Comparison of ENCODE assay signal across 18 mouse cellular contexts in the genomic region with DNA sequence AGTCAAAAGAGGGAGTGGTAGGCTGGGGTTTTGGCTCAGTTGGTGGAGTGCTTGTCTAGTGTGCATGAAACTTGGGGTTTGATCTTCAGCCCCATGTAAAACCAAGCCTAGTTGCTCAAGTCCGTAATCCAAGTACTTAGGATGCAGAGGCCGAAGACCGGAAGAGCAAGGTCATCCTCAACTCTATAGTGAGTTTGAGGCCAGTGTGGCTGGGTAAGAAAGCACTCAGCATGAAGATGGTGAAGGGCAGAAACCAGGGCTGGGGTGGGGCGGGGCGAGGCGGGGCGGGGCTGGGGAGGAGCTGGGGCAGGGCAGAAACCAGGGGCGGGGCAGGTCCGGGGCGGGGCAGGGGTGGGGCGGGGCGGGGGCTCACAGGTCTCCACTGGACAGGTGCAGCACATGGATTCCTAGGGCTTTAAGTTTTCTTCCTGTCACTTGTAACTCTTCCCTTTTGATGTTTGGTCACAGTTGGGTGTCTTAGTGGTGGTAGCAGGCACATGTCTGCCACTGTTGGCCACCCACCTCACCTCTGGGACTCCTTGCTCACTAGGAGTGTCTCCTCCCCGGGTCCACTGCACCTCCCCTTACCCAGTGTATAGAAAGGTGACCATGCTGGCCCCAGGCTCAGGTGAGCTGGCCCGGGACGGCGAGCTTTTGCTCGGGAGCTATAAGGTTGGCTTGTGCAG. TPM values are rescaled to one million over a fixed set of nuclear protein-coding genes. Genes with fewer than 3 reads are reported as not detected.
DNase-seq lines count a peak whose midpoint lies in the region; ATAC-seq and TF ChIP-seq lines count a peak whose summit lies in the region.
"Had no signal": no experiment of that assay in that cellular context is flagged by ENCODE, and none has a peak within 500 bp of the region (broad histone marks: within the 10 kb centered on the region; RNA-seq: fewer than 3 reads in every experiment).

No protein-coding gene starts in this region.

- peak overlapping the region in 1 of 3 experiments; percentile 32 for H3K4me3 ChIP-seq in CH12.LX (replicated peaks in 1 of 3; ENCODE audit: low read depth in 2 of 3, low read length in 2 of 3, poor library complexity in 1 of 3)
- H3K4me3 ChIP-seq in intestine, embryonic 15.5 days (replicated peaks) = no peak overlapping the region
- H3K4me3 ChIP-seq in liver, embryonic 16.5 days (ENCODE audit: low read depth, low read length) = no peak overlapping the region
- H3K4me3 ChIP-seq: forebrain, embryonic 15.5 days; limb, embryonic 13.5 days had no signal

- peak; percentile 61 for TF ChIP-seq POLR2A in CH12.LX (IDR thresholded peaks at IDR 0.05; ENCODE audit: low read depth, low read length)

- H3K9ac ChIP-seq in CH12.LX (ENCODE audit: insufficient read depth, low read depth) = peak overlapping the region; percentile 26
- H3K9ac ChIP-seq in intestine, embryonic 15.5 days = no peak overlapping the region
- no peak overlapping the region for H3K9ac ChIP-seq in liver, embryonic 16.5 days (ENCODE audit: low read depth, low read length)
- H3K9ac ChIP-seq: forebrain, embryonic 15.5 days; limb, embryonic 13.5 days had no signal

- DNase-seq in A20 (ENCODE audit: low read depth, low spot score) (peak; percentile 83), CH12.LX (ENCODE audit: extremely low read depth) (peak; percentile 63)
- DNase-seq in right cerebral cortex, adult 18-20 months = no peak
- DNase-seq in embryo, embryonic 10.5 days (ENCODE audit: low spot score) = no peak
- DNase-seq in cerebellum, postnatal 10 days = no peak
- DNase-seq: adrenal gland, postnatal 36 days; cerebellum, adult 11 months; right cerebral cortex, postnatal 25 days; thymus, postnatal 36 days had no signal

- dilution Hi-C loops in CH12.LX (cut with MboI; ENCODE audit: extremely low pct_ligation_motif_present, extremely low pct_unique_long_range_greater_than_20kb, low sequenced_read_pairs) = no loop called here

- H3K27ac ChIP-seq in CH12.LX (ENCODE audit: insufficient read depth, low read depth) = peak overlapping the region; percentile 98
- H3K27ac ChIP-seq in intestine, embryonic 15.5 days = 0 out of 2 replicates have a peak overlapping the region, but pooled peaks have one; percentile 23
- peak overlapping the region; percentile 47 for H3K27ac ChIP-seq in liver, embryonic 16.5 days (ENCODE audit: low read length)
- H3K27ac ChIP-seq: forebrain, embryonic 15.5 days; limb, embryonic 13.5 days had no signal

- H3K9me3 ChIP-seq in CH12.LX (replicated peaks; ENCODE audit: low read length) = peaks cover 19% of the 10 kb centered on the region
- H3K9me3 ChIP-seq in intestine, embryonic 15.5 days = no peaks in the 10 kb centered on the region
- no peaks in the 10 kb centered on the region for H3K9me3 ChIP-seq in liver, embryonic 16.5 days (replicated peaks; ENCODE audit: control insufficient read depth, low read length)
- H3K9me3 ChIP-seq: forebrain, embryonic 15.5 days had no signal

- peaks cover 3 to 40% of the 10 kb centered on the region in 2 experiments for H3K36me3 ChIP-seq in CH12.LX (replicated peaks in 1 of 2; ENCODE audit: control insufficient read depth in 1 of 2, insufficient read depth in 1 of 2, low read length in 1 of 2)
- no peaks in the 10 kb centered on the region for H3K36me3 ChIP-seq in intestine, embryonic 15.5 days
- no peaks in the 10 kb centered on the region for H3K36me3 ChIP-seq in liver, embryonic 16.5 days (ENCODE audit: control insufficient read depth, insufficient read depth)
- H3K36me3 ChIP-seq: forebrain, embryonic 15.5 days; limb, embryonic 13.5 days had no signal

- H3K79me2 ChIP-seq in CH12.LX (replicated peaks; ENCODE audit: control insufficient read depth, extremely low read depth, insufficient read depth, poor library complexity, severe bottlenecking) = peaks cover 12% of the 10 kb centered on the region

- in situ Hi-C loops in CH12.LX (cut with MboI; ENCODE audit: low pct_ligation_motif_present, low pct_unique_long_range_greater_than_20kb, low sequenced_read_pairs) = no loop called here

- WGBS in intestine, embryonic 15.5 days = 35% methylated on average over 17 of the region's 17 CpGs
- WGBS in liver, embryonic 16.5 days (ENCODE audit: insufficient replicate concordance) = 35% methylated on average over 14 of the region's 17 CpGs

- H3K4me1 ChIP-seq in CH12.LX (ENCODE audit: control insufficient read depth in 1 of 2, insufficient read depth in 2 of 2) = peaks cover 42 to 81% of the 10 kb centered on the region in 2 experiments
- peaks cover 17% of the 10 kb centered on the region for H3K4me1 ChIP-seq in intestine, embryonic 15.5 days (replicated peaks)
- peaks cover 26% of the 10 kb centered on the region for H3K4me1 ChIP-seq in liver, embryonic 16.5 days (ENCODE audit: control insufficient read depth, low read depth, low read length)

- TF ChIP-seq RAD21 in CH12.LX (IDR thresholded peaks at IDR 0.05; ENCODE audit: low read depth, low read length) = no peak

- no peak for TF ChIP-seq EP300 in CH12.LX (IDR thresholded peaks at IDR 0.05; ENCODE audit: low read length)

- H3K27me3 ChIP-seq in CH12.LX (replicated peaks) = no peaks in the 10 kb centered on the region
- no peaks in the 10 kb centered on the region for H3K27me3 ChIP-seq in intestine, embryonic 15.5 days (replicated peaks)
- no peaks in the 10 kb centered on the region for H3K27me3 ChIP-seq in liver, embryonic 16.5 days (ENCODE audit: control insufficient read depth, insufficient read depth, low read depth, low read length)
- H3K27me3 ChIP-seq: forebrain, embryonic 15.5 days had no signal

- H3K4me2 ChIP-seq in CH12.LX (ENCODE audit: insufficient read depth, low read depth, poor library complexity, severe bottlenecking) = peak overlapping the region; percentile 77
- H3K4me2 ChIP-seq in intestine, embryonic 15.5 days (replicated peaks) = no peak overlapping the region
- H3K4me2 ChIP-seq in liver, embryonic 16.5 days (ENCODE audit: low read depth, low read length) = no peak overlapping the region; the same call in 1 of the 2 replicates
- H3K4me2 ChIP-seq: forebrain, embryonic 15.5 days; limb, embryonic 13.5 days had no signal

- ATAC-seq in intestine, embryonic 15.5 days = peak; percentile 61
- ATAC-seq in liver, embryonic 16.5 days (ENCODE audit: low read depth) = no peak
- ATAC-seq: forebrain, embryonic 15.5 days; inflammation-experienced regulatory T-cells, adult 6 months had no signal

- TF ChIP-seq CTCF in CH12.LX (conservative IDR thresholded peaks at IDR 0.05 in 1 of 2, IDR thresholded peaks at IDR 0.05 in 1 of 2; ENCODE audit: low read depth in 2 of 2, low read length in 2 of 2) = no peak

TF ChIP-seq in CH12.LX, 34 proteins besides CTCF, POLR2A, EP300 and RAD21:
- no peak for TF ChIP-seq USF2 (conservative IDR thresholded peaks at IDR 0.05; ENCODE audit: low read depth, low read length)
- TF ChIP-seq BHLHE40 (IDR thresholded peaks at IDR 0.05; ENCODE audit: low read depth, low read length) = no peak; the same call in 1 of the 2 replicates
- TF ChIP-seq TCF12 (IDR thresholded peaks at IDR 0.05; ENCODE audit: low read depth, low read length) = 0 out of 2 replicates have a peak, but pooled peaks have one; percentile 13
- peak; percentile 27; the same call in 1 of the 2 replicates for TF ChIP-seq HCFC1 (IDR thresholded peaks at IDR 0.05; ENCODE audit: low read depth, low read length)
- TF ChIP-seq NELFE (IDR thresholded peaks at IDR 0.05; ENCODE audit: low read depth, low read length) = peak; percentile 60
- TF ChIP-seq TBP (conservative IDR thresholded peaks at IDR 0.05; ENCODE audit: low read depth, low read length) = peak; percentile 40; the same call in 1 of the 2 replicates
- peak; percentile 48; the same call in 1 of the 2 replicates for TF ChIP-seq MAZ (IDR thresholded peaks at IDR 0.05; ENCODE audit: low read depth, low read length)
- peak; percentile 62; the same call in 1 of the 2 replicates for TF ChIP-seq ELF1 (IDR thresholded peaks at IDR 0.05; ENCODE audit: low read depth, low read length)
- peak; percentile 60; the same call in 1 of the 2 replicates for TF ChIP-seq MXI1 (IDR thresholded peaks at IDR 0.05; ENCODE audit: low read depth, low read length)
- TF ChIP-seq ETS1 (conservative IDR thresholded peaks at IDR 0.05; ENCODE audit: low read depth, low read length) = 0 out of 2 replicates have a peak, but pooled peaks have one; percentile 12
- peak; percentile 54; the same call in 1 of the 2 replicates for TF ChIP-seq SIN3A (IDR thresholded peaks at IDR 0.05; ENCODE audit: low read length)
- TF ChIP-seq UBTF (IDR thresholded peaks at IDR 0.05; ENCODE audit: low read depth, low read length) = no peak
- TF ChIP-seq CHD1 (IDR thresholded peaks at IDR 0.05; ENCODE audit: low read depth, low read length) = peak; percentile 62; the same call in 1 of the 2 replicates

RNA-seq across cellular contexts. Expression of a gene that starts 30.8 kb away (rescaled TPM):
- total RNA-seq in CH12.LX (2012; rRNA removed) = 49.3 and 57.3 TPM in 2 replicates
- 26.9 and 29.1 TPM in 2 replicates for total RNA-seq in CH12.LX (2014; rRNA removed)
- 39.9 and 41.3 TPM in 2 replicates for polyA plus RNA-seq in CH12.LX (2012; ENCODE audit: insufficient read length, low read depth)
- 22.4 and 22.8 TPM in 2 replicates for polyA plus RNA-seq in intestine, embryonic 15.5 days (2015; fragmentation: Nextera tagmentation; extraction: Ambion mirVana)
- polyA plus RNA-seq in liver, embryonic 16.5 days (2015; fragmentation: Nextera tagmentation; extraction: Ambion mirVana) = 5.5 and 5.9 TPM in 2 replicates

RNA-seq across cellular contexts. Expression of a gene that starts 41.0 kb away (rescaled TPM):
- total RNA-seq in CH12.LX (2012; rRNA removed) (not detected in 2 replicates), CH12.LX (2014; rRNA removed) (not detected in 2 replicates)
- polyA plus RNA-seq in CH12.LX (2012; ENCODE audit: insufficient read length, low read depth) = not detected in 2 replicates
- 0.93 and 0.99 TPM in 2 replicates for polyA plus RNA-seq in intestine, embryonic 15.5 days (2015; fragmentation: Nextera tagmentation; extraction: Ambion mirVana)
- not detected in 2 replicates for polyA plus RNA-seq in liver, embryonic 16.5 days (2015; fragmentation: Nextera tagmentation; extraction: Ambion mirVana)
- total RNA-seq: adrenal gland, postnatal 36 days; gastrocnemius, adult 8-10 months; hematopoietic stem cell, adult 5-6 weeks; layer of hippocampus, postnatal 25 days had no signal
- polyA plus RNA-seq: forebrain, embryonic 15.5 days; heart, embryonic 11.5 days; inflammation-experienced regulatory T-cells, adult 6 months had no signal

Comparison
In these comparisons a context has a peak if more than half of its experiments do, and no peak if none do; other contexts are left out.
1. DNase-seq: peak in A20 (single experiment) and CH12.LX (single experiment); none in right cerebral cortex, adult 18-20 months (single experiment), embryo, embryonic 10.5 days (single experiment) and cerebellum, postnatal 10 days (0 of 2).
2. H3K27ac ChIP-seq: peak in every context shown above with its lines; median percentile 98 in CH12.LX; 47 in liver, embryonic 16.5 days; 23 in intestine, embryonic 15.5 days.